Mouse (Mus musculus) CH12.LX (cell line): ENCODE measurements around the gene Gm11492.

Experiments used
- CTCF ChIP-seq, 2 experiments: IDR thresholded peaks in 1 of 2; conservative IDR thresholded peaks in 1 of 2; 2 replicates each; pipeline ENCODE4 v1.5.1; 2011 to 2012; ENCODE audit warnings: low read depth in 2 of 2, low read length in 2 of 2, improper control_type of control experiment in 1 of 2, inconsistent platforms in 1 of 2, mild to moderate bottlenecking in 1 of 2, moderate library complexity in 1 of 2
- HCFC1 ChIP-seq: IDR thresholded peaks from 2 replicates; pipeline ENCODE4 v1.6.1; 2012; ENCODE audit warnings: low read depth, mild to moderate bottlenecking, inconsistent platforms, low read length, improper control_type of control experiment
- POLR2A ChIP-seq: IDR thresholded peaks from 2 replicates; pipeline ENCODE4 v1.6.1; 2011; ENCODE audit warnings: low read depth, mild to moderate bottlenecking, improper control_type of control experiment, low read length

- no peak for TF ChIP-seq CTCF (conservative IDR thresholded peaks at IDR 0.05 in 1 of 2, IDR thresholded peaks at IDR 0.05 in 1 of 2; ENCODE audit: low read depth in 2 of 2, low read length in 2 of 2)
- TF ChIP-seq HCFC1, result no peak
- TF ChIP-seq POLR2A, result no peak
Observed at GRCm38 (mm10) chr11:87609264-87609663, 42.8 kb downstream of the Gm11492 start.
